Mouse (Mus musculus) limb, embryonic 11.5 days (tissue): ENCODE measurements around the gene Apol6. TPM values are rescaled to one million over a fixed set of nuclear protein-coding genes. Genes with fewer than 3 reads are reported as not detected.
A peak's percentile ranks its signal among the peaks of the same experiment; 100 is the strongest.
"Not testable (repeated sequence)": the region's sequence is repeated elsewhere in the genome, so short reads cannot be mapped to it uniquely, and the experiment has no call there.

Experiments used
- ATAC-seq: fragments of 200-750 bp; cut with Nextera tagmentation; 2 replicates; pipeline ENCODE4 v1.8.0; 2017; ENCODE audit warnings: low read depth; ENCODE audit not compliant: insufficient number of reproducible peaks, low FRiP score, low TSS enrichment
- DNase-seq: peaks from one replicate; pipeline ENCODE4 v3.0.0-alpha.2; 2015; ENCODE audit warnings: low spot score
- H3K27ac ChIP-seq: fragments of 300-500 bp; sonication (generic); replicated peaks from 2 replicates; pipeline ENCODE4 v1.5.1; 2014; ENCODE audit warnings: low read depth, mild to moderate bottlenecking, low read length
- H3K27me3 ChIP-seq: fragments of 300-500 bp; sonication (generic); 2 replicates; pipeline ENCODE4 v1.6.1; 2014; ENCODE audit warnings: mild to moderate bottlenecking, low read length, mixed read lengths; ENCODE audit not compliant: control insufficient read depth, insufficient read depth
- H3K36me3 ChIP-seq: fragments of 300-500 bp; sonication (generic); 2 replicates; pipeline ENCODE4 v1.6.1; 2014; ENCODE audit warnings: mild to moderate bottlenecking, low read length, moderate library complexity, mixed read lengths; ENCODE audit not compliant: control insufficient read depth, insufficient read depth
- H3K4me1 ChIP-seq: fragments of 300-500 bp; sonication (generic); 2 replicates; pipeline ENCODE4 v1.6.1; 2014; ENCODE audit warnings: low read length, mixed read lengths; ENCODE audit not compliant: control insufficient read depth, insufficient read depth
- H3K4me2 ChIP-seq: fragments of 300-500 bp; sonication (generic); 2 replicates; pipeline ENCODE4 v1.6.1; 2014; ENCODE audit warnings: low read depth, mild to moderate bottlenecking, moderate library complexity; ENCODE audit not compliant: severe bottlenecking
- H3K4me3 ChIP-seq: fragments of 300-500 bp; sonication (generic); 2 replicates; pipeline ENCODE4 v1.5.1; 2014; ENCODE audit warnings: low read depth, low read length
- H3K9ac ChIP-seq: fragments of 300-500 bp; sonication (generic); 2 replicates; pipeline ENCODE4 v1.6.1; 2014; ENCODE audit warnings: mild to moderate bottlenecking, low read length
- H3K9me3 ChIP-seq: fragments of 300-500 bp; sonication (generic); 2 replicates; pipeline ENCODE4 v1.6.1; 2016; ENCODE audit warnings: low read length; ENCODE audit not compliant: control insufficient read depth
- WGBS: fragments of 180-500 bp; shearing (Covaris S2); extraction: QIAGEN DNeasy Blood & Tissue Kit; methylation state at CpG from one replicate; pipeline ENCODE4 v1.1.7; 2014; 5-methylcytosine and 5-hydroxymethylcytosine counted together
- polyA plus RNA-seq: library from polyadenylated mRNA; unstranded; fragments of >200 nt; fragmentation: Nextera tagmentation; extraction: Ambion mirVana; gene quantifications from 2 replicates; pipeline ENCODE4 v1.2.1, GENCODE M21; 2014

Gene Apol6
- polyA plus RNA-seq, 1 experiment from 2014 or later = not detected

- no peaks in the 10 kb centered on the region for H3K27me3 ChIP-seq
Observed at GRCm38 (mm10) chr15:77054611-77055175, 10.2 kb downstream of the Apol6 start.

GRCm38 (mm10) chr15:77056001-77056790 is 11.7 kb downstream of the Apol6 start:
- no peak overlapping the region for H3K4me2 ChIP-seq
- no peaks in the 10 kb centered on the region; the same call in 1 of the 2 replicates for H3K9me3 ChIP-seq
- ATAC-seq = no peak
- no peaks in the 10 kb centered on the region for H3K27me3 ChIP-seq
- H3K36me3 ChIP-seq = no peaks in the 10 kb centered on the region
- peak; percentile 45 for DNase-seq
- no peak overlapping the region for H3K9ac ChIP-seq
- no peak overlapping the region for H3K4me3 ChIP-seq
- H3K4me1 ChIP-seq = peaks cover 5% of the 10 kb centered on the region; the same call in 1 of the 2 replicates
- 45% methylated on average over 6 of the region's 6 CpGs for WGBS
- no peak overlapping the region for H3K27ac ChIP-seq

More at GRCm38 (mm10) chr15:77054611-77055175, 10.2 kb downstream of the Apol6 start:
- Histone ChIP-seq H3K27ac (no peak overlapping the region), H3K9me3 (no peaks in the 10 kb centered on the region; the same call in 1 of the 2 replicates), H3K4me2 (no peak overlapping the region), H3K4me3 (no peak overlapping the region), H3K9ac (no peak overlapping the region), H3K36me3 (no peaks in the 10 kb centered on the region), H3K4me1 (peaks cover 5% of the 10 kb centered on the region; the same call in 1 of the 2 replicates)
- no peak for ATAC-seq
- DNase-seq = no peak
- WGBS = 70% methylated on average over 5 of the region's 5 CpGs

- Histone ChIP-seq H3K4me2 (no peak overlapping the region), H3K27me3 (no peaks in the 10 kb centered on the region), H3K9me3 (no peaks in the 10 kb centered on the region; the same call in 1 of the 2 replicates), H3K27ac (no peak overlapping the region), H3K4me3 (no peak overlapping the region), H3K9ac (no peak overlapping the region), H3K36me3 (no peaks in the 10 kb centered on the region), H3K4me1 (peaks cover 5% of the 10 kb centered on the region; the same call in 1 of the 2 replicates)
- no peak for DNase-seq
- WGBS = 49% methylated on average over 3 of the region's 3 CpGs
- ATAC-seq = no peak
Observed at GRCm38 (mm10) chr15:77056791-77057051, 12.2 kb downstream of the Apol6 start.

- Histone ChIP-seq H3K4me3 (no peak overlapping the region), H3K9ac (no peak overlapping the region), H3K9me3 (no peaks in the 10 kb centered on the region; the same call in 1 of the 2 replicates), H3K27ac (no peak overlapping the region), H3K27me3 (no peaks in the 10 kb centered on the region), H3K36me3 (no peaks in the 10 kb centered on the region), H3K4me2 (no peak overlapping the region), H3K4me1 (peaks cover 5% of the 10 kb centered on the region; the same call in 1 of the 2 replicates)
- DNase-seq = no peak
- ATAC-seq = no peak
Observed at GRCm38 (mm10) chr15:77058566-77058965, 14.0 kb downstream of the Apol6 start.

GRCm38 (mm10) chr15:77059416-77059815 is 14.9 kb downstream of the Apol6 start:
- WGBS = 86% methylated on average over 4 of the region's 4 CpGs
- H3K4me1 ChIP-seq, H3K9me3 ChIP-seq, H3K4me3 ChIP-seq, H3K27ac ChIP-seq, H3K36me3 ChIP-seq, H3K4me2 ChIP-seq, ATAC-seq, DNase-seq, H3K27me3 ChIP-seq, H3K9ac ChIP-seq: not testable (repeated sequence)

- Histone ChIP-seq H3K4me3 (no peak overlapping the region), H3K4me2 (no peak overlapping the region), H3K4me1 (no peaks in the 10 kb centered on the region), H3K36me3 (no peaks in the 10 kb centered on the region), H3K27me3 (no peaks in the 10 kb centered on the region), H3K27ac (no peak overlapping the region), H3K9ac (no peak overlapping the region), H3K9me3 (no peaks in the 10 kb centered on the region; the same call in 1 of the 2 replicates)
- no peak for ATAC-seq
- no peak for DNase-seq
Observed at GRCm38 (mm10) chr15:77062746-77063145, 18.2 kb downstream of the Apol6 start.

- no peak overlapping the region for H3K4me2 ChIP-seq
- DNase-seq (no peak), ATAC-seq (no peak)
- H3K27me3 ChIP-seq = no peaks in the 10 kb centered on the region
- no peak overlapping the region for H3K9ac ChIP-seq
- no peak overlapping the region for H3K27ac ChIP-seq
- H3K9me3 ChIP-seq = no peaks in the 10 kb centered on the region
- H3K36me3 ChIP-seq = no peaks in the 10 kb centered on the region
- H3K4me3 ChIP-seq = no peak overlapping the region
- no peaks in the 10 kb centered on the region for H3K4me1 ChIP-seq
- 87% methylated on average over 6 of the region's 6 CpGs for WGBS
Observed at GRCm38 (mm10) chr15:77065259-77065852, 20.8 kb downstream of the Apol6 start.

- no peak overlapping the region for H3K27ac ChIP-seq
- H3K9ac ChIP-seq = no peak overlapping the region
- no peaks in the 10 kb centered on the region for H3K4me1 ChIP-seq
- ATAC-seq (no peak), DNase-seq (no peak)
- 87% methylated on average over 6 of the region's 6 CpGs for WGBS
- no peaks in the 10 kb centered on the region for H3K36me3 ChIP-seq
- no peak overlapping the region for H3K4me2 ChIP-seq
- no peak overlapping the region for H3K4me3 ChIP-seq
- no peaks in the 10 kb centered on the region for H3K9me3 ChIP-seq
- no peaks in the 10 kb centered on the region for H3K27me3 ChIP-seq
Observed at GRCm38 (mm10) chr15:77066233-77066632, 21.7 kb downstream of the Apol6 start.
